Mouse (Mus musculus) liver, adult (tissue): Measurements from ENCODE around the gene Ctsl.
A peak's percentile ranks its signal among the peaks of the same experiment; 100 is the strongest.

Experiments used
- GATA4 ChIP-seq: IDR thresholded peaks from 2 replicates; pipeline ENCODE4 v1.6.1; 2014; ENCODE audit warnings: mild to moderate bottlenecking, low read length; ENCODE audit not compliant: insufficient replicate concordance

The Ctsl gene

GRCm38 (mm10) chr13:64396979-64397378, 26.3 kb upstream of the Ctsl start:
- no peak for TF ChIP-seq GATA4

- TF ChIP-seq GATA4, result no peak
Measured at GRCm38 (mm10) chr13:64388415-64388814, 17.7 kb upstream of the Ctsl start.

- TF ChIP-seq GATA4, result peak; percentile 76; the same call in 1 of the 2 replicates
Measured at GRCm38 (mm10) chr13:64386048-64386447, 15.4 kb upstream of the Ctsl start.

- TF ChIP-seq GATA4, result no peak
Measured at GRCm38 (mm10) chr13:64384937-64385336, 14.2 kb upstream of the Ctsl start.

- no peak for TF ChIP-seq GATA4
Measured at GRCm38 (mm10) chr13:64380251-64380650, 9.6 kb upstream of the Ctsl start.

- no peak for TF ChIP-seq GATA4
Measured at GRCm38 (mm10) chr13:64378601-64379000, 7.9 kb upstream of the Ctsl start.

GRCm38 (mm10) chr13:64376472-64376871, 5.8 kb upstream of the Ctsl start:
- no peak for TF ChIP-seq GATA4

- TF ChIP-seq GATA4, result peak; percentile 74; the same call in 1 of the 2 replicates
Measured at GRCm38 (mm10) chr13:64375160-64375559, 4.5 kb upstream of the Ctsl start.

GRCm38 (mm10) chr13:64373695-64374094, 3.0 kb upstream of the Ctsl start:
- TF ChIP-seq GATA4, result no peak

GRCm38 (mm10) chr13:64369805-64370172, 901 bp downstream of the Ctsl start:
- TF ChIP-seq GATA4, result no peak

GRCm38 (mm10) chr13:64368596-64368995, 2.1 kb downstream of the Ctsl start:
- TF ChIP-seq GATA4, result no peak

- no peak for TF ChIP-seq GATA4
Measured at GRCm38 (mm10) chr13:64367615-64368014, 3.1 kb downstream of the Ctsl start.

GRCm38 (mm10) chr13:64365326-64365725, 5.4 kb downstream of the Ctsl start:
- no peak for TF ChIP-seq GATA4

- TF ChIP-seq GATA4, result no peak
Measured at GRCm38 (mm10) chr13:64364258-64364657, 6.4 kb downstream of the Ctsl start.

GRCm38 (mm10) chr13:64362139-64362538, 8.6 kb downstream of the Ctsl start:
- no peak for TF ChIP-seq GATA4

- no peak for TF ChIP-seq GATA4
Measured at GRCm38 (mm10) chr13:64361020-64361419, 9.7 kb downstream of the Ctsl start.

- no peak for TF ChIP-seq GATA4
Measured at GRCm38 (mm10) chr13:64359702-64360101, 11.0 kb downstream of the Ctsl start.

GRCm38 (mm10) chr13:64358476-64358875, 12.2 kb downstream of the Ctsl start:
- no peak for TF ChIP-seq GATA4

GRCm38 (mm10) chr13:64357389-64357788, 13.3 kb downstream of the Ctsl start:
- no peak for TF ChIP-seq GATA4

GRCm38 (mm10) chr13:64349474-64349873, 21.2 kb downstream of the Ctsl start:
- no peak for TF ChIP-seq GATA4
